Mouse (Mus musculus): Measurements from ENCODE around the gene Ets2. TPM values are rescaled to one million over a fixed set of nuclear protein-coding genes. Genes with fewer than 3 reads are reported as not detected.
"Not testable (repeated sequence)": the region's sequence is repeated elsewhere in the genome, so short reads cannot be mapped to it uniquely, and the experiment has no call there.

Ets2 gene
- total RNA-seq, 2 experiments from 2014 or later: 40.0 to 40.6 TPM

GRCm38 (mm10) chr16:95696599-95696998 lies 5.3 kb upstream of the Ets2 start:
- no peak for DNase-seq (ENCODE audit: low spot score in 2 of 2)

GRCm38 (mm10) chr16:95699721-95700120 lies 2.2 kb upstream of the Ets2 start:
- DNase-seq (ENCODE audit: low spot score in 2 of 2): no peak

- no peak for DNase-seq (ENCODE audit: low spot score in 2 of 2)
These were observed 1.7 kb upstream of the Ets2 start for GRCm38 (mm10) chr16:95700224-95700623.

- DNase-seq (ENCODE audit: low spot score in 2 of 2): no peak
These were observed 979 bp downstream of the Ets2 start for GRCm38 (mm10) chr16:95702562-95703545.

- DNase-seq (ENCODE audit: low spot score in 2 of 2): no peak
These were observed 2.1 kb downstream of the Ets2 start for GRCm38 (mm10) chr16:95703958-95704357.

GRCm38 (mm10) chr16:95704662-95705330 lies 2.9 kb downstream of the Ets2 start:
- DNase-seq (ENCODE audit: low spot score in 2 of 2): no peak

GRCm38 (mm10) chr16:95705771-95706170 lies 3.9 kb downstream of the Ets2 start:
- no peak for DNase-seq (ENCODE audit: low spot score in 2 of 2)

- DNase-seq (ENCODE audit: low spot score in 2 of 2): no peak
These were observed 6.5 kb downstream of the Ets2 start for GRCm38 (mm10) chr16:95708211-95709004.

GRCm38 (mm10) chr16:95709175-95709574 lies 7.3 kb downstream of the Ets2 start:
- no peak for DNase-seq (ENCODE audit: low spot score in 2 of 2)

DNA sequence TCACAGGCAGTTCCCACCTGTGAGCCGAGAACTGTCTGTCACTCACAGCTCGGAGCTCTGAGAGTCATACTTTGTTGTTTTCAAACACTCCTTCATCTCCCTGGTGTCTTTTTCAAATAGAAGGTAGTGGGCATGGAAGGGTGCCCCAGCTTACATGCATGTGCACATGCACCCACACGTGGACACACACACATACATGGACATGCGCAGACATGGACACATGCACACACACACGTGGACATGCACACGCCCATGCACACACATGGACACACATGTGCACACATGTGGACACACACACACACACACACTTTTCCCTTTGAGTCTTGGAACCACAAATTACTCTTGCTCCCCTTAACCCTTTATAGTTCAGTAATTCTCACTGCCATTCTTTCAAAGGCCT lies 8.3 kb downstream of the Ets2 start:
- DNase-seq (ENCODE audit: low spot score in 2 of 2): no peak

- no peak for DNase-seq (ENCODE audit: low spot score in 2 of 2)
These were observed 10.2 kb downstream of the Ets2 start for GRCm38 (mm10) chr16:95712121-95712520.

- not testable (repeated sequence) for DNase-seq (ENCODE audit: low spot score in 2 of 2)
These were observed 11.2 kb downstream of the Ets2 start for GRCm38 (mm10) chr16:95713077-95713476.

DNA sequence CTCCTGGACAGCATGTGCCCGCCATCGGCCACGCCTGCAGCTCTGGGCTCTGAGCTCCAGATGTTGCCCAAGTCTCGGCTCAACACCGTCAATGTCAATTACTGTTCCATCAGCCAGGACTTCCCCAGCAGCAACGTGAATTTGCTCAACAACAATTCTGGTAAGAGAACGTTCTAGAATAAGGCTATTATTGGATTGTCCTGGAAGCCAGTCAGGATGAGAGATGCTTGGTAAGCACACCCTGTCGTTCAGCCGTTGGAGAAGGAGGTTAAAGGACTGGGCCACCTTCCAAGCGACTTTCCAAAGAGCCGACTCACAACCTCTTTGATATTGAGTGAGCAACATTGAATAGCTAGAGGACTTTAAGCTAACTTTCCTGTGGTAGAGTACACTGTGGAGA lies 13.2 kb downstream of the Ets2 start:
- no peak for DNase-seq (ENCODE audit: low spot score in 2 of 2)

- DNase-seq (ENCODE audit: low spot score in 2 of 2): no peak
These were observed 14.3 kb downstream of the Ets2 start for GRCm38 (mm10) chr16:95716061-95716706.

DNA sequence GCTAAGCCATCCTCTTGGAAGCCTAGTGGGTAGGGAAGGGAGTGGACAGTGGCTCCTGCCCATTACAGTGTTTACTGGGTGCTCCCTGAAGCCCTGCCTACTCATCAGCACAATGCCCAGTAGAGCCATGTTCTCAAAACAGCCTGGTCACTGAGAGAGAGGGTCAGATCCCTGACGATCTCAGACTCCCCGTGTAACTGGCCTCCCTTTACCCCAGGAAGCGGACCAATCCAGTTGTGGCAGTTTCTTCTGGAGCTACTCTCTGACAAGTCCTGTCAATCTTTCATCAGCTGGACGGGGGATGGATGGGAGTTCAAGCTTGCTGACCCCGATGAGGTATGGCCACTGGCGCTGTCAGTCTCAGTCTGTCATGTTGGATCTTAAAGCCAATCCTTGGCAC lies 15.8 kb downstream of the Ets2 start:
- no peak for DNase-seq (ENCODE audit: low spot score in 2 of 2)

- DNase-seq (ENCODE audit: low spot score in 2 of 2): no peak
These were observed 16.2 kb downstream of the Ets2 start for GRCm38 (mm10) chr16:95718119-95718518.

DNA sequence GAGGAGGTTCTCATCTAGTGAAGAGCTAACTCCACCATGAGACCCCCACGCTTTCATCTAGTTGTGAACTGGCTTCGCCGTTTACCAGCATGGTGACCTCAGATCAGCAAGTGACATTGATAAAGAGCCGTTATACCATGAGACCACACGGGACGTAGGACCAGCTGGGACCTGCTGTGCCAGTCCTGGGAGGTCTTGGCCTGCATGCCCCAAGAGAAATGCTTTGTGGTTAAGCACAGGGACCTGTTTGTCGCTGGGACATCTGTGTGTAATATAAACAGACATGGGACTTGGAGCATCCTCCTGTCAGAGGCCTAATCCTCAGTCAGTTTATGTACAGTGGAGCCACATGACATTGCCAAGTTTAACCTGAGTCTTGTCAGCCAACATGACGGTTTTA lies 18.7 kb downstream of the Ets2 start:
- DNase-seq (ENCODE audit: low spot score in 2 of 2): no peak

DNA sequence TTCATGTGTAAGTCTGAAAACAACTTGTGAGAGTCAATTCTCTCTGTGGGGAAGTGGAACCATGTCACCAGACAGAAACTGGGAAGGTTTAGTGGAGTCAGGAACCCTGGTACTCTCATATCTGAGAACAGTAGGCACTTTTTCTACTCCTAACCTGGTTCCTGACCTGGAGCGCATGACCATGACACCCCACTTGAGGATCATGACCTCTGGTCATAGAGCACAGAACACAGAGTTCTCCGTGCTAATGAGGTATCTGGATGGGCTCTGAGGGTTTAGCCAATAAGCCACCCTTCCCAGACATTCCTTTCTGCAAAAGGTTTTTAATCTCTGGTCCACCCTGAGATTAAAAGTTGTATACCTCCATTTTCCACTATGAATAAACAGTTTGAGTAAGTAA lies 22.4 kb downstream of the Ets2 start:
- no peak for DNase-seq (ENCODE audit: low spot score in 2 of 2)

GRCm38 (mm10) chr16:95724776-95725175 lies 22.9 kb downstream of the Ets2 start:
- no peak for DNase-seq (ENCODE audit: low spot score in 2 of 2)

GRCm38 (mm10) chr16:95726802-95727201 lies 24.9 kb downstream of the Ets2 start:
- no peak for DNase-seq (ENCODE audit: low spot score in 2 of 2)

Measured in layer of hippocampus, postnatal 10 days (tissue).